Mouse (Mus musculus): ENCODE results near the gene Hsd3b7. TPM values are rescaled to one million over a fixed set of nuclear protein-coding genes. Genes with fewer than 3 reads are reported as not detected.

The Hsd3b7 gene
- polyA plus RNA-seq, 1 experiment = 6.1 TPM

GRCm38 (mm10) chr7:127761026-127761425 is 39.4 kb upstream of the Hsd3b7 start:
- H3K27me3 ChIP-seq (ENCODE audit: control insufficient read depth, insufficient read depth, low read length) = no peaks in the 10 kb centered on the region
- no peaks in the 10 kb centered on the region for H3K36me3 ChIP-seq (ENCODE audit: control insufficient read depth, insufficient read depth, low read length)
- H3K4me3 ChIP-seq (ENCODE audit: control insufficient read depth, low read depth, low read length) = no peak overlapping the region
- H3K27ac ChIP-seq (ENCODE audit: control insufficient read depth, insufficient read depth, low read depth, low read length) = no peak overlapping the region
- peaks cover 3% of the 10 kb centered on the region for H3K4me1 ChIP-seq (ENCODE audit: control insufficient read depth, insufficient read depth, low read length)
- TF ChIP-seq CTCF (IDR thresholded peaks at IDR 0.05; ENCODE audit: control insufficient read depth, insufficient read depth, insufficient replicate concordance, low read depth, low read length) (peak; percentile 81; the same call in 1 of the 2 replicates), POLR2A (IDR thresholded peaks at IDR 0.05; ENCODE audit: control insufficient read depth, low read depth, low read length) (no peak)

- H3K27me3 ChIP-seq (ENCODE audit: control insufficient read depth, insufficient read depth, low read length) = no peaks in the 10 kb centered on the region
- TF ChIP-seq CTCF (IDR thresholded peaks at IDR 0.05; ENCODE audit: control insufficient read depth, insufficient read depth, insufficient replicate concordance, low read depth, low read length) (no peak), POLR2A (IDR thresholded peaks at IDR 0.05; ENCODE audit: control insufficient read depth, low read depth, low read length) (no peak)
- no peak overlapping the region for H3K4me3 ChIP-seq (ENCODE audit: control insufficient read depth, low read depth, low read length)
- no peaks in the 10 kb centered on the region for H3K36me3 ChIP-seq (ENCODE audit: control insufficient read depth, insufficient read depth, low read length)
- no peak overlapping the region for H3K27ac ChIP-seq (ENCODE audit: control insufficient read depth, insufficient read depth, low read depth, low read length)
- peaks cover 20% of the 10 kb centered on the region for H3K4me1 ChIP-seq (ENCODE audit: control insufficient read depth, insufficient read depth, low read length)
These were observed 36.8 kb upstream of the Hsd3b7 start for GRCm38 (mm10) chr7:127763642-127764041.

GRCm38 (mm10) chr7:127765756-127766155 is 34.6 kb upstream of the Hsd3b7 start:
- no peak for TF ChIP-seq CTCF (IDR thresholded peaks at IDR 0.05; ENCODE audit: control insufficient read depth, insufficient read depth, insufficient replicate concordance, low read depth, low read length)
- TF ChIP-seq POLR2A (IDR thresholded peaks at IDR 0.05; ENCODE audit: control insufficient read depth, low read depth, low read length) = no peak
- Histone ChIP-seq H3K27ac (ENCODE audit: control insufficient read depth, insufficient read depth, low read depth, low read length) (no peak overlapping the region), H3K4me1 (ENCODE audit: control insufficient read depth, insufficient read depth, low read length) (peaks cover 29% of the 10 kb centered on the region), H3K36me3 (ENCODE audit: control insufficient read depth, insufficient read depth, low read length) (no peaks in the 10 kb centered on the region), H3K27me3 (ENCODE audit: control insufficient read depth, insufficient read depth, low read length) (no peaks in the 10 kb centered on the region), H3K4me3 (ENCODE audit: control insufficient read depth, low read depth, low read length) (no peak overlapping the region)

GRCm38 (mm10) chr7:127766851-127767609 is 33.4 kb upstream of the Hsd3b7 start:
- peak overlapping the region; percentile 89 for H3K4me3 ChIP-seq (ENCODE audit: control insufficient read depth, low read depth, low read length)
- peaks cover 33% of the 10 kb centered on the region for H3K4me1 ChIP-seq (ENCODE audit: control insufficient read depth, insufficient read depth, low read length)
- H3K27me3 ChIP-seq (ENCODE audit: control insufficient read depth, insufficient read depth, low read length) = no peaks in the 10 kb centered on the region
- H3K36me3 ChIP-seq (ENCODE audit: control insufficient read depth, insufficient read depth, low read length) = no peaks in the 10 kb centered on the region
- no peak for TF ChIP-seq CTCF (IDR thresholded peaks at IDR 0.05; ENCODE audit: control insufficient read depth, insufficient read depth, insufficient replicate concordance, low read depth, low read length)
- TF ChIP-seq POLR2A (IDR thresholded peaks at IDR 0.05; ENCODE audit: control insufficient read depth, low read depth, low read length) = no peak
- H3K27ac ChIP-seq (ENCODE audit: control insufficient read depth, insufficient read depth, low read depth, low read length) = peak overlapping the region; percentile 98

- Histone ChIP-seq H3K4me3 (ENCODE audit: control insufficient read depth, low read depth, low read length) (peak overlapping the region; percentile 89), H3K4me1 (ENCODE audit: control insufficient read depth, insufficient read depth, low read length) (peaks cover 33% of the 10 kb centered on the region), H3K36me3 (ENCODE audit: control insufficient read depth, insufficient read depth, low read length) (no peaks in the 10 kb centered on the region), H3K27me3 (ENCODE audit: control insufficient read depth, insufficient read depth, low read length) (no peaks in the 10 kb centered on the region), H3K27ac (ENCODE audit: control insufficient read depth, insufficient read depth, low read depth, low read length) (peak overlapping the region; percentile 98)
- TF ChIP-seq POLR2A (IDR thresholded peaks at IDR 0.05; ENCODE audit: control insufficient read depth, low read depth, low read length) = peak; percentile 81; the same call in 1 of the 2 replicates
- no peak for TF ChIP-seq CTCF (IDR thresholded peaks at IDR 0.05; ENCODE audit: control insufficient read depth, insufficient read depth, insufficient replicate concordance, low read depth, low read length)
These were observed 32.6 kb upstream of the Hsd3b7 start for GRCm38 (mm10) chr7:127767671-127768345.

GRCm38 (mm10) chr7:127768346-127768996 is 31.9 kb upstream of the Hsd3b7 start:
- Histone ChIP-seq H3K4me3 (ENCODE audit: control insufficient read depth, low read depth, low read length) (peak overlapping the region; percentile 89), H3K4me1 (ENCODE audit: control insufficient read depth, insufficient read depth, low read length) (peaks cover 33% of the 10 kb centered on the region), H3K36me3 (ENCODE audit: control insufficient read depth, insufficient read depth, low read length) (no peaks in the 10 kb centered on the region), H3K27ac (ENCODE audit: control insufficient read depth, insufficient read depth, low read depth, low read length) (peak overlapping the region; percentile 98), H3K27me3 (ENCODE audit: control insufficient read depth, insufficient read depth, low read length) (no peaks in the 10 kb centered on the region)
- no peak for TF ChIP-seq CTCF (IDR thresholded peaks at IDR 0.05; ENCODE audit: control insufficient read depth, insufficient read depth, insufficient replicate concordance, low read depth, low read length)
- peak; percentile 6; the same call in 1 of the 2 replicates for TF ChIP-seq POLR2A (IDR thresholded peaks at IDR 0.05; ENCODE audit: control insufficient read depth, low read depth, low read length)

All from testis, adult 2 months (tissue).